Mouse (Mus musculus) forebrain, embryonic 16.5 days (tissue): Measurements from ENCODE around the gene C77080. TPM values are rescaled to one million over a fixed set of nuclear protein-coding genes. Genes with fewer than 3 reads are reported as not detected.

ENCODE experiments used
- ATAC-seq: fragments of 200-750 bp; cut with Nextera tagmentation; 2 replicates; pipeline ENCODE4 v1.8.0; 2017; ENCODE audit warnings: mild to moderate bottlenecking, moderate library complexity
- H3K27ac ChIP-seq: fragments of 300-500 bp; sonication (generic); 2 replicates; pipeline ENCODE4 v1.5.1; 2014; ENCODE audit warnings: low read length, control low read depth
- H3K27me3 ChIP-seq: fragments of 300-500 bp; sonication (generic); replicated peaks from 2 replicates; pipeline ENCODE4 v1.6.1; 2014; ENCODE audit warnings: low read length; ENCODE audit not compliant: control insufficient read depth, insufficient read depth
- H3K36me3 ChIP-seq: fragments of 300-500 bp; sonication (generic); 2 replicates; pipeline ENCODE4 v1.6.1; 2014; ENCODE audit not compliant: control insufficient read depth, insufficient read depth
- H3K4me1 ChIP-seq: fragments of 300-500 bp; sonication (generic); replicated peaks from 2 replicates; pipeline ENCODE4 v1.6.1; 2014; ENCODE audit warnings: low read length; ENCODE audit not compliant: control insufficient read depth, insufficient read depth
- H3K4me2 ChIP-seq: fragments of 300-500 bp; sonication (generic); 2 replicates; pipeline ENCODE4 v1.6.1; 2014; ENCODE audit warnings: mild to moderate bottlenecking, low read length, control low read depth
- H3K4me3 ChIP-seq: fragments of 300-500 bp; sonication (generic); replicated peaks from 2 replicates; pipeline ENCODE4 v1.5.1; 2014; ENCODE audit warnings: mild to moderate bottlenecking, low read length, control low read depth
- H3K9ac ChIP-seq: fragments of 300-500 bp; sonication (generic); replicated peaks from 2 replicates; pipeline ENCODE4 v1.6.1; 2014; ENCODE audit warnings: low read depth, low read length, control low read depth
- H3K9me3 ChIP-seq: fragments of 300-500 bp; sonication (generic); 2 replicates; pipeline ENCODE4 v1.6.1; 2016; ENCODE audit warnings: low read length; ENCODE audit not compliant: control insufficient read depth
- WGBS: fragments of 180-500 bp; shearing (Covaris S2); extraction: QIAGEN DNeasy Blood & Tissue Kit; methylation state at CpG from one replicate; pipeline ENCODE4 v1.1.7; 2014; 5-methylcytosine and 5-hydroxymethylcytosine counted together
- polyA plus RNA-seq: library from polyadenylated mRNA; unstranded; fragments of >200 nt; fragmentation: Nextera tagmentation; extraction: Ambion mirVana; gene quantifications from 2 replicates; pipeline ENCODE4 v1.2.1, GENCODE M21; 2015

Gene C77080
- polyA plus RNA-seq = 3.8 and 4.7 TPM in 2 replicates

GRCm38 (mm10) chr4:129261196-129261595 lies at the start of gene C77080:
Gene C77080 (minus strand): TSS chr4:129261404.
- Histone ChIP-seq H3K9ac (no peak within 1 kb of the TSS), H3K9me3 (no peaks in the 10 kb centered on the region), H3K27ac (no peak within 1 kb of the TSS), H3K36me3 (no peaks in the 10 kb centered on the region), H3K4me2 (no peak within 1 kb of the TSS), H3K4me3 (no peak within 1 kb of the TSS), H3K27me3 (no peaks in the 10 kb centered on the region), H3K4me1 (0 out of 2 replicates have a peak, but pooled peaks cover 3% of the 10 kb centered on the region)
- 6% methylated on average over 4 of the region's 4 CpGs for WGBS
- ATAC-seq = no peak

GRCm38 (mm10) chr4:129307936-129308335 lies 46.7 kb upstream of the C77080 start:
- Histone ChIP-seq H3K27me3 (no peaks in the 10 kb centered on the region), H3K4me2 (no peak overlapping the region), H3K27ac (no peak overlapping the region), H3K4me1 (no peaks in the 10 kb centered on the region), H3K36me3 (peaks cover 45% of the 10 kb centered on the region), H3K4me3 (no peak overlapping the region), H3K9me3 (no peaks in the 10 kb centered on the region), H3K9ac (no peak overlapping the region)
- no peak for ATAC-seq
- WGBS = 90% methylated on average over 1 of the region's 1 CpGs

GRCm38 (mm10) chr4:129304306-129304705 lies 43.1 kb upstream of the C77080 start:
- Histone ChIP-seq H3K36me3 (peaks cover 24% of the 10 kb centered on the region), H3K27me3 (no peaks in the 10 kb centered on the region), H3K4me2 (no peak overlapping the region), H3K27ac (no peak overlapping the region), H3K4me3 (no peak overlapping the region), H3K9ac (no peak overlapping the region), H3K9me3 (0 out of 2 replicates have a peak, but pooled peaks cover 3% of the 10 kb centered on the region), H3K4me1 (no peaks in the 10 kb centered on the region)
- WGBS = 61% methylated on average over 1 of the region's 1 CpGs
- ATAC-seq = no peak

- no peak overlapping the region for H3K4me3 ChIP-seq
- H3K9me3 ChIP-seq = 0 out of 2 replicates have a peak, but pooled peaks cover 3% of the 10 kb centered on the region
- peaks cover 20% of the 10 kb centered on the region for H3K36me3 ChIP-seq
- H3K27ac ChIP-seq = no peak overlapping the region
- H3K4me2 ChIP-seq = no peak overlapping the region
- peaks cover 2% of the 10 kb centered on the region; the same call in 1 of the 2 replicates for H3K4me1 ChIP-seq
- H3K9ac ChIP-seq = no peak overlapping the region
- WGBS = 90% methylated on average over 9 of the region's 9 CpGs
- ATAC-seq = no peak
- H3K27me3 ChIP-seq = no peaks in the 10 kb centered on the region
These were observed 42.6 kb upstream of the C77080 start for GRCm38 (mm10) chr4:129303816-129304215.

- no peak overlapping the region for H3K9ac ChIP-seq
- 77% methylated on average over 5 of the region's 5 CpGs for WGBS
- H3K27ac ChIP-seq = no peak overlapping the region
- 0 out of 2 replicates have a peak, but pooled peaks cover 3% of the 10 kb centered on the region for H3K9me3 ChIP-seq
- no peak for ATAC-seq
- no peak overlapping the region for H3K4me2 ChIP-seq
- H3K27me3 ChIP-seq = no peaks in the 10 kb centered on the region
- no peak overlapping the region for H3K4me3 ChIP-seq
- peaks cover 16% of the 10 kb centered on the region for H3K36me3 ChIP-seq
- peaks cover 6% of the 10 kb centered on the region for H3K4me1 ChIP-seq
These were observed 42.2 kb upstream of the C77080 start for GRCm38 (mm10) chr4:129303401-129303800.

GRCm38 (mm10) chr4:129299121-129299520 lies 37.9 kb upstream of the C77080 start:
- peaks cover 8% of the 10 kb centered on the region for H3K4me1 ChIP-seq
- no peak for ATAC-seq
- no peaks in the 10 kb centered on the region for H3K27me3 ChIP-seq
- no peak overlapping the region for H3K4me2 ChIP-seq
- H3K36me3 ChIP-seq = no peaks in the 10 kb centered on the region
- H3K27ac ChIP-seq = no peak overlapping the region
- no peak overlapping the region for H3K9ac ChIP-seq
- no peak overlapping the region for H3K4me3 ChIP-seq
- 34% methylated on average over 10 of the region's 10 CpGs for WGBS
- 0 out of 2 replicates have a peak, but pooled peaks cover 3% of the 10 kb centered on the region for H3K9me3 ChIP-seq

GRCm38 (mm10) chr4:129297724-129298123 lies 36.5 kb upstream of the C77080 start:
- H3K27me3 ChIP-seq = 0 out of 2 replicates have a peak, but pooled peaks cover 2% of the 10 kb centered on the region
- H3K4me2 ChIP-seq = no peak overlapping the region
- WGBS = 86% methylated on average over 4 of the region's 4 CpGs
- no peak for ATAC-seq
- no peak overlapping the region for H3K9ac ChIP-seq
- 0 out of 2 replicates have a peak, but pooled peaks cover 3% of the 10 kb centered on the region for H3K9me3 ChIP-seq
- H3K4me1 ChIP-seq = peaks cover 8% of the 10 kb centered on the region
- H3K27ac ChIP-seq = no peak overlapping the region
- no peaks in the 10 kb centered on the region for H3K36me3 ChIP-seq
- no peak overlapping the region for H3K4me3 ChIP-seq

GRCm38 (mm10) chr4:129296066-129296465 lies 34.9 kb upstream of the C77080 start:
- ATAC-seq = no peak
- peaks cover 8% of the 10 kb centered on the region for H3K4me1 ChIP-seq
- 95% methylated on average over 7 of the region's 7 CpGs for WGBS

GRCm38 (mm10) chr4:129295188-129295587 lies 34.0 kb upstream of the C77080 start:
- no peaks in the 10 kb centered on the region for H3K36me3 ChIP-seq
- no peak overlapping the region for H3K4me3 ChIP-seq
- ATAC-seq = no peak
- 0 out of 2 replicates have a peak, but pooled peaks cover 2% of the 10 kb centered on the region for H3K27me3 ChIP-seq
- 82% methylated on average over 2 of the region's 2 CpGs for WGBS
- H3K27ac ChIP-seq = no peak overlapping the region
- H3K4me1 ChIP-seq = peaks cover 8% of the 10 kb centered on the region
- H3K9me3 ChIP-seq = no peaks in the 10 kb centered on the region
- no peak overlapping the region for H3K4me2 ChIP-seq
- H3K9ac ChIP-seq = no peak overlapping the region

More at GRCm38 (mm10) chr4:129296066-129296465, 34.9 kb upstream of the C77080 start:
- Histone ChIP-seq H3K27ac (no peak overlapping the region), H3K27me3 (0 out of 2 replicates have a peak, but pooled peaks cover 2% of the 10 kb centered on the region), H3K4me2 (no peak overlapping the region), H3K9ac (no peak overlapping the region), H3K36me3 (no peaks in the 10 kb centered on the region), H3K4me3 (no peak overlapping the region), H3K9me3 (0 out of 2 replicates have a peak, but pooled peaks cover 3% of the 10 kb centered on the region)
